Mouse (Mus musculus): ENCODE results near the gene Prdm12. TPM values are rescaled to one million over a fixed set of nuclear protein-coding genes. Genes with fewer than 3 reads are reported as not detected.

The Prdm12 gene
- polyA plus RNA-seq, 1 experiment from 2014 or later = 9.4 TPM

DNA sequence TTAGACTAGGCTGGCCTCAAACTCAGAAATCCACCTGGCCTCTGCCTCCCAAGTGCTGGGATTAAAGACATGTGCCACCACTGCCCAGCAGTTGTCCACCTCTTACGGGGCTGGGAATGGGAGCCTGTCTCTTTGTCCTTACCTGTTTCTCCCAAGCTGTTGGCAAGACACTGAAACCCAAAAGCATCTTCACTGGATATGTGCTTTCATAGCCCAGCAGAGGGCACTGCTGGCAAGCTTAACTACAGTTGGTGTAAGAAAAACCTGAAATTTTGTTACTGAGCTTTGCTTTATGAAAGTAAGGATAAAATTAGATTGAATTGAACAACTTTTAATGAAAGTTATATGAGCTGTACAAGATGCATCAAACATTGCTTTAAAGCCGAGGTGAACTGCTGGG, 43.8 kb downstream of the Prdm12 start:
- ATAC-seq (ENCODE audit: insufficient number of reproducible peaks, insufficient read depth, low FRiP score, low TSS enrichment) = no peak

DNA sequence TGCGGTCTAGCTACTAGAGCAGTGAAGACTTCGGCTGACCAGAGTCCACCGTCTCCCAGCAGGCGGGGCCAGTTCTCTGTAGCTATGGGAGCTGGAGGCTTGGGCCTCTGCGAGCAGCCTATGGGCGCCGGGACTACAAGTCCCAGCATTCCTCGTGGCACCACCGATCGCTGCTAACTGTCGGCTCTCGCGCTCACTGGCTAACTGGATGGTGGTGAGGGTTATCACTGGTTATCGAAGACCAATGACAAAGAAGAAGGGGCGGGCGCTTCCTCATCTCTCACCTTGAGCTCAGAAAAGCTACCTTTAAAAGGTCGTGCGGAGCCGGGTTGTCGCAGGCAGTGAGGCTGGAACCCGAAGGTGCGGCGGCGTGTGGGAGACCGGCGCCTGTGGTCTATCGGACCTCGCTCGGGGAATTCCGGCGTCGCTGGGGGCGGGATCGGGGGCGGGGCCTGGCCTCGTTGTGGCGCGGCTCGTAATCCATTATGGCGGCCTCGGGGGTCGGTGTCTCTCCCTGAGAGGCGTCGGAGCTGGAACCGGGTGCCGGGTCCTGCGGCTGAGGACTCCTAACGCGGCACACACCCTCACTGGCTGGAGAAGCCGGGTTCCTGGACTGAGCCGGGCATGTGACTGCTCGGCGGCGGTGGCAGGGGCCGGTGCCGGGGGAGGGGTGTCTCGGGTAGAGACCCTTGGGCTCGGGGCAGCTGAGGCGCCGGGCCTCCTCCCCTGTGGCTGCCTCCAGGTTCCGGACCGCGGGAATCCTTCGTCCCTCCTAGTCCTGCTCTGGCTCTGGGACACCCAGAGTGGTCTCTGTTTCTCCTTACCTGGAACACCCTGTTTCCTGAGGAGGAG, 48.5 kb downstream of the Prdm12 start, which contains the start of gene Abl1:
Abl1 (plus strand) TSS at position 303 of the 852 bp plus-strand sequence.
- Histone ChIP-seq H3K4me3 (peak within 1 kb of the TSS; percentile 94), H3K4me2 (replicated peaks) (peak within 1 kb of the TSS; percentile 84), H3K4me1 (peaks cover 14% of the 10 kb centered on the region), H3K9me3 (no peaks in the 10 kb centered on the region), H3K27ac (peak within 1 kb of the TSS; percentile 93), H3K27me3 (no peaks in the 10 kb centered on the region), H3K9ac (peak within 1 kb of the TSS; percentile 87), H3K36me3 (peaks cover 6% of the 10 kb centered on the region; the same call in 1 of the 2 replicates)
- ATAC-seq (ENCODE audit: insufficient number of reproducible peaks, insufficient read depth, low FRiP score, low TSS enrichment) = peak; percentile 99
- WGBS = under 1% methylated on average over 64 of the region's 64 CpGs

More for the DNA sequence above, 43.8 kb downstream of the Prdm12 start:
- Histone ChIP-seq H3K4me2 (replicated peaks) (no peak overlapping the region), H3K9ac (no peak overlapping the region), H3K4me1 (no peaks in the 10 kb centered on the region), H3K9me3 (no peaks in the 10 kb centered on the region), H3K27me3 (no peaks in the 10 kb centered on the region), H3K4me3 (no peak overlapping the region), H3K36me3 (peaks cover 19% of the 10 kb centered on the region), H3K27ac (no peak overlapping the region)
- 26% methylated on average over 2 of the region's 2 CpGs for WGBS

DNA sequence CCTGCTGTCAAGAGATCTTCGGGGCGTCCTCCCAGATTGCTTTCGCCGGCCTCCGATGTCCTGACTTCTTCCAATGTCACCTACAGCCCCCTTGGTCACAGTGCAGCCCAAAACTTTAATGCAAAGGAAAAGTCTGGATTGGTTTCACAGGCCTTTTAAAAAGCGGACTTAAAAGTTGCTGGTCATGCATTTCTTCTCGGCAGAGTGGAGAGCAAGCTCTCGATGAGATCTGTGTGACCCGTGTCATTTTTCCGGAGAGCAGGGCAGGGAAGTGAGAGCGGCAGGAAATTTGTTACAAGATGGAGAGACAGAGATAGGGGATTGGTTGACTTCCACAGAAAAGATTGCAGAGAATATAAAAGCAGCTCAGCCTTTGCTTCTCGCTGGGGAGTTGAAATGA, 49.2 kb downstream of the Prdm12 start:
- ATAC-seq (ENCODE audit: insufficient number of reproducible peaks, insufficient read depth, low FRiP score, low TSS enrichment) = no peak
- peaks cover 14% of the 10 kb centered on the region for H3K4me1 ChIP-seq
- no peaks in the 10 kb centered on the region for H3K27me3 ChIP-seq
- peak overlapping the region; percentile 84 for H3K4me2 ChIP-seq (replicated peaks)
- peak overlapping the region; percentile 87 for H3K9ac ChIP-seq
- peak overlapping the region; percentile 94 for H3K4me3 ChIP-seq
- H3K9me3 ChIP-seq = no peaks in the 10 kb centered on the region
- WGBS = under 1% methylated on average over 12 of the region's 12 CpGs
- H3K27ac ChIP-seq = peak overlapping the region; percentile 93
- H3K36me3 ChIP-seq = peaks cover 6% of the 10 kb centered on the region

DNA sequence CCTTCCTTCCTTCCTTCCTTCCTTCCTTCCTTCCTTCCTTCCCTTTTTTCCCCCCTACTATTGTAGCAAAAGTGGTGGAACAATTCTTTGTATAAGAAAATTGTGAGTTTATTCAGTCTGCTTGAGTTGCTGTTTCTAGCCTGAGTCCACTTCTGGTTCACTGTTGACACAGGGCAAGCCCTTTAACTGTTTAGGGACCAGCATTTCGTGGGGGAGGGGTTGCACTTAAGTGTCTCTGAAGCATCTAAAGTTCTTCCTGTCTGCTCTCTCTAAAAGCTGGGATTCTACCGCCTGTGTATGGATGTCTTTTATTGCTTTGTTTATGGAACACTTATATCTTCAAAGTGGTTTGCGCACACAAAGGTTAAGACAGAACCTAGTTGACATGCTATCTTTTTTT, 50.2 kb downstream of the Prdm12 start:
- no peak for ATAC-seq (ENCODE audit: insufficient number of reproducible peaks, insufficient read depth, low FRiP score, low TSS enrichment)
- Histone ChIP-seq H3K4me1 (peaks cover 14% of the 10 kb centered on the region), H3K9ac (peak overlapping the region; percentile 87)

DNA sequence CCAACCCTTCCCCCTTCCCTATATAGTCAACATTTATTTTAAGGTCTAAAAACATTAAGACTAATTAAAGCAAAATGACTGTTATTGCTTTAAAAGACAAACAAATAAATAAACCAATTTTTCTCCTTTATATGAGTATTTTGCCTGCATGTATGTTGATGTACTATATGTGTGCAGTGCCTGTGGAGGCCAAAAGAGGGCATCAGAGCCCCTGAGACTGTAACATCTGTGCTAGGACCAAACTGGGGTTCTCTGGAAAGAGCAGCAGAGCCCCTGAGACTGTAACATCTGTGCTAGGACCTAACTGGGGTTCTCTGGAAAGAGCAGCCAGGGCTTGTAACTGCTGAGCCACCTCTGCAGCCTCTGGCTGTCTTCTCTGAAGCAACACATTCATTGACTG, 58.4 kb downstream of the Prdm12 start:
- H3K4me1 ChIP-seq = no peaks in the 10 kb centered on the region
- H3K9ac ChIP-seq = no peak overlapping the region
- H3K27me3 ChIP-seq = no peaks in the 10 kb centered on the region
- no peak overlapping the region for H3K4me2 ChIP-seq (replicated peaks)
- peaks cover 45% of the 10 kb centered on the region for H3K36me3 ChIP-seq
- H3K4me3 ChIP-seq = no peak overlapping the region
- no peaks in the 10 kb centered on the region for H3K9me3 ChIP-seq
- no peak for ATAC-seq (ENCODE audit: insufficient number of reproducible peaks, insufficient read depth, low FRiP score, low TSS enrichment)
- H3K27ac ChIP-seq = no peak overlapping the region

More for the DNA sequence above, 50.2 kb downstream of the Prdm12 start:
- Histone ChIP-seq H3K36me3 (peaks cover 10% of the 10 kb centered on the region), H3K27ac (no peak overlapping the region), H3K4me2 (replicated peaks) (peak overlapping the region; percentile 84), H3K4me3 (peak overlapping the region; percentile 94), H3K27me3 (no peaks in the 10 kb centered on the region), H3K9me3 (no peaks in the 10 kb centered on the region)
- WGBS = 45% methylated on average over 3 of the region's 3 CpGs

DNA sequence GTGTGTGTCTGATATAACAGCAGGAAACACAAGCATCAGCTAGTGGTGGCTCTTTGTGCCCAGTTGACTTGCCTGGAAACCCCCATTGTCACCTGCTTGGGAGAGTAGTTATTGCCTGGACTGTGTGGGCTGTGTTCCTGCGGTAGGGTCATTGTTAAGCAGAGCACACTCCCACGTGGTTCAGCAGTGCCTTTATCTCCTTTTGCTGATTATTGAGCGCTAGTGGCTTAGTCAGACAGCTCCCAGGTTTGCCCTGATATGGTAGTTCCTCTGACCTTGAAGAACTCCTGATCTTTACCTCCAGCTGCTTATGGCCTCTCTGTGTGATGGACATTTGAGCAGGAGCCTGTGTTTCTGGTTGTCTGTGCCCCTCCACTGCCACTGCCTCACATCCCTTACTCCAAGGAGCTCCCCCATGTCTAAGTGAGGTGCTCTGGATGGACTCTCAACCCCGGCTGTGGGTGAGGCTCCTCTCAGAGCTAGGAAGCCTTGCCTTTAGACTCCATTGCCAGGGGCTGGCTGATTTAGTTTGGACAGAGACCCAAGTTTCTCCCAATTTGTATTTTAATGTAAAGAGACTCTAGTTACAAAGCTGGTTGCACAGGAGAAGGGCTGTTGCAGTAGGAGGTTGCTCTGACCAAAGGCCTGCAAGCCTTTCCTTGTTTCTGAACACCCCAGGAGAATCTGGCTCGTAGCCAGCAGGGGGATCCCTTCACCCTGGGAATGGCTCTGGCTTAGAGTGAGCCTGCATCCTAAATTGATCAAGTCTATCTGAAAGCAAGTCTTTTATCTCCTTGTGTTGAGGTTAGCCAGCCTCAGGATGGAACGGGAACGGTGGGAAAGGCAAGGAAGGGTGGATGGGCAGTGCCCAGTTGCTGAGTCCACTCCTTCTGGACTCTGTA, 61.0 kb downstream of the Prdm12 start:
- Histone ChIP-seq H3K4me1 (no peaks in the 10 kb centered on the region; the same call in 1 of the 2 replicates), H3K36me3 (peaks cover 46% of the 10 kb centered on the region), H3K9ac (no peak overlapping the region), H3K4me2 (replicated peaks) (no peak overlapping the region), H3K27me3 (no peaks in the 10 kb centered on the region), H3K27ac (no peak overlapping the region), H3K9me3 (no peaks in the 10 kb centered on the region), H3K4me3 (no peak overlapping the region)
- no peak for ATAC-seq (ENCODE audit: insufficient number of reproducible peaks, insufficient read depth, low FRiP score, low TSS enrichment)
- WGBS = 58% methylated on average over 7 of the region's 7 CpGs

DNA sequence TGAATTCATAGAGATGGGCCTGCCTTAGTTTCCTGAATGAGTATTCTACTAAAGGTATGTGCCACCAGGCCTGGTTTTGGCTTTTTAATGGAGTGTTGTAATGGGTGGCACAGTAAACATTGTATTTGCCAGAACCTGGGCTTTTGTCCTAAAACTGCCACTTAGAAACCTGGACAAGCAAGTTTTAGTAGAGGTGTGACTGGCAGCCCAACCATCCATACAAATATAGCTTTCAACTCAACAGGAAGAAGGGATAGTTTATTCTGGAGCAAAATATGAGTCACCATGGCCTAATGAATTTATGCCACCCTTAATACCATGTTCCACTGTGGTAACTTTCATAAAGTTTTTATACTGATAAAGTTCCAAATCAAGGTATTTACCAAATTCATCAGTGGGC, 63.4 kb downstream of the Prdm12 start:
- no peak overlapping the region for H3K9ac ChIP-seq
- no peaks in the 10 kb centered on the region; the same call in 1 of the 2 replicates for H3K4me1 ChIP-seq
- ATAC-seq (ENCODE audit: insufficient number of reproducible peaks, insufficient read depth, low FRiP score, low TSS enrichment) = no peak
- no peak overlapping the region for H3K4me3 ChIP-seq
- no peaks in the 10 kb centered on the region for H3K9me3 ChIP-seq
- no peak overlapping the region for H3K4me2 ChIP-seq (replicated peaks)
- H3K36me3 ChIP-seq = peaks cover 37% of the 10 kb centered on the region
- H3K27ac ChIP-seq = no peak overlapping the region
- no peaks in the 10 kb centered on the region for H3K27me3 ChIP-seq

Small RNA genes within 50 kb of the gene (microRNA-seq; reads per million reads assigned to microRNA genes)
- gene Mir6998 = not detected

Other genes with a start within 250 kb of the Prdm12 start
- 9.3 and 14.1 TPM in 2 replicates for gene Ass1, start 169.8 kb upstream of the Prdm12 start, polyA plus RNA-seq (2016; fragmentation: Nextera tagmentation; extraction: Ambion mirVana)
- gene Fubp3, start 67.4 kb upstream of the Prdm12 start, polyA plus RNA-seq (2016; fragmentation: Nextera tagmentation; extraction: Ambion mirVana) = 91.7 and 95.9 TPM in 2 replicates
- 79.6 and 79.7 TPM in 2 replicates for gene Exosc2, start 30.7 kb downstream of the Prdm12 start, polyA plus RNA-seq (2016; fragmentation: Nextera tagmentation; extraction: Ambion mirVana)
- 64.8 and 67.5 TPM in 2 replicates for gene Abl1, start 48.3 kb downstream of the Prdm12 start, polyA plus RNA-seq (2016; fragmentation: Nextera tagmentation; extraction: Ambion mirVana)
- gene Qrfp, start 170.5 kb downstream of the Prdm12 start, polyA plus RNA-seq (2016; fragmentation: Nextera tagmentation; extraction: Ambion mirVana) = 0.15 and 0.18 TPM in 2 replicates
- 0.52 and 0.78 TPM in 2 replicates for gene Fibcd1, start 206.0 kb downstream of the Prdm12 start, polyA plus RNA-seq (2016; fragmentation: Nextera tagmentation; extraction: Ambion mirVana)
- gene Lamc3, start 247.3 kb downstream of the Prdm12 start, polyA plus RNA-seq (2016; fragmentation: Nextera tagmentation; extraction: Ambion mirVana) = 1.8 and 2.5 TPM in 2 replicates